ENCODE assay signal across 8 mouse cellular contexts in the genomic region with DNA sequence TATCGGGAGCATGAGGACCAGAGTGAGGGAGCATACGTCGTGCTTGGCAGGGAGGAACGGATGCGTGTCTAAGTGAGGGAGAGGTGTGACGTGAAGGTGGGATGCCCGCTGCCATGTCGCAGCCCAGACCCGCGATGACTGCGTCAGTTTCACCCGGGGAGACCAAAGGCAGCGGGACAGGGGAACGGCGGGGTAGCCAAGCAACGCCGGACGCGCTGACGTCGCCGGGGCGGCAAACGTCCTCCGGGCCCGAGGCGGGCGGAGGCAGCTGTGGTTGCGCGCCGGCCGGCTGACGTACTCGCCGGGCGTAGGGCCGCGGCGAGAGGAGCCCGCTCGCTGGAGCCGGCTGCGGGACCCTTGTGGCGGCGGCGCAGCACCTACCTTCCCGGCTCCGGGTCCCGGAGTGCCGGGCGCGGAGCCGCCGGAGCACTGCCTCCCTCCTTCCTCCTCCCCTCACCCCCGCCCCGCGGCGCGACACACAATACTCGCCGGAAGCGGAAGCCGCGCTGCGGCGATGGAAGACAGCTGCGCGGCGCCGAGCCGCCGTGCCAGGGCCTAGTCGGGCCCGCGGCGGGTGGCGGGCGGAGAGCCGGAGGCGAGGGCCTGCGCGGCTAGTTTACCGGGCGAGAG. TPM values are rescaled to one million over a fixed set of nuclear protein-coding genes. Genes with fewer than 3 reads are reported as not detected.
A peak's percentile ranks its signal among the peaks of the same experiment; 100 is the strongest.
DNase-seq lines count a peak whose midpoint lies in the region; ATAC-seq and TF ChIP-seq lines count a peak whose summit lies in the region.

No protein-coding gene starts in this region.

- WGBS in bone marrow, adult 2 months: under 1% methylated on average over 84 of the region's 84 CpGs
- 0% methylated on average over 18 of the region's 84 CpGs for WGBS in embryonic facial prominence, embryonic 14.5 days
- under 1% methylated on average over 82 of the region's 84 CpGs for WGBS in heart, adult 2 months
- under 1% methylated on average over 69 of the region's 84 CpGs for WGBS in limb, embryonic 12.5 days
- WGBS in midbrain, embryonic 14.5 days: under 1% methylated on average over 81 of the region's 84 CpGs

- peak; percentile 78 for DNase-seq in 416B (ENCODE audit: low read depth)
- peak; percentile 93 for DNase-seq in embryonic facial prominence, embryonic 14.5 days (ENCODE audit: low spot score)
- DNase-seq in heart, adult 2 months: peak; percentile 95
- DNase-seq in kidney, adult 8-10 months: peak; percentile 78 to 86
- peak; percentile 94 for DNase-seq in midbrain, embryonic 14.5 days
- peak; percentile 87 for DNase-seq in spleen, adult 12 weeks (ENCODE audit: low spot score)

- TF ChIP-seq EP300 in heart, adult 2 months (IDR thresholded peaks at IDR 0.05; ENCODE audit: insufficient read depth, low read depth, low read length): 0 out of 2 replicates have a peak, but pooled peaks have one; percentile 21

- H3K27me3 ChIP-seq in embryonic facial prominence, embryonic 14.5 days (replicated peaks; ENCODE audit: control insufficient read depth, insufficient read depth, low read length): no peaks in the 10 kb centered on the region
- H3K27me3 ChIP-seq in heart, adult 2 months (ENCODE audit: control insufficient read depth, insufficient read depth, low read length): no peaks in the 10 kb centered on the region
- no peaks in the 10 kb centered on the region for H3K27me3 ChIP-seq in limb, embryonic 12.5 days
- H3K27me3 ChIP-seq in midbrain, embryonic 14.5 days (ENCODE audit: control insufficient read depth, insufficient read depth, low read length): no peaks in the 10 kb centered on the region

- peaks cover 3% of the 10 kb centered on the region; the same call in 1 of the 2 replicates for H3K79me2 ChIP-seq in heart, adult 2 months (replicated peaks; ENCODE audit: control insufficient read depth, insufficient read depth, low read length)

- H3K4me1 ChIP-seq in bone marrow, adult 2 months (ENCODE audit: control insufficient read depth, insufficient read depth, low read length): peaks cover 13% of the 10 kb centered on the region
- peaks cover 14% of the 10 kb centered on the region for H3K4me1 ChIP-seq in embryonic facial prominence, embryonic 14.5 days (ENCODE audit: control insufficient read depth, insufficient read depth, low read length)
- peaks cover 11% of the 10 kb centered on the region for H3K4me1 ChIP-seq in heart, adult 2 months (ENCODE audit: control insufficient read depth, insufficient read depth, low read length)
- H3K4me1 ChIP-seq in limb, embryonic 12.5 days (replicated peaks): peaks cover 27% of the 10 kb centered on the region
- H3K4me1 ChIP-seq in midbrain, embryonic 14.5 days (ENCODE audit: control insufficient read depth, insufficient read depth, low read length): peaks cover 23% of the 10 kb centered on the region

- peak; percentile 81; the same call in 1 of the 2 replicates for TF ChIP-seq POLR2A in bone marrow, adult 2 months (IDR thresholded peaks at IDR 0.05; ENCODE audit: borderline replicate concordance, control insufficient read depth, low read depth, low read length)
- peak; percentile 47 for TF ChIP-seq POLR2A in heart, adult 2 months (IDR thresholded peaks at IDR 0.05; ENCODE audit: insufficient read depth, low read depth, low read length)

- peaks cover 43% of the 10 kb centered on the region for H3K36me3 ChIP-seq in embryonic facial prominence, embryonic 14.5 days (ENCODE audit: control insufficient read depth, insufficient read depth, low read length)
- H3K36me3 ChIP-seq in heart, adult 2 months (ENCODE audit: control insufficient read depth, insufficient read depth, low read length): peaks cover 10% of the 10 kb centered on the region
- peaks cover 42% of the 10 kb centered on the region for H3K36me3 ChIP-seq in limb, embryonic 12.5 days
- peaks cover 32% of the 10 kb centered on the region for H3K36me3 ChIP-seq in midbrain, embryonic 14.5 days (ENCODE audit: control insufficient read depth, insufficient read depth, low read length)

- peak overlapping the region; percentile 98 for H3K9ac ChIP-seq in embryonic facial prominence, embryonic 14.5 days (ENCODE audit: low read depth, low read length)
- H3K9ac ChIP-seq in heart, adult 2 months (ENCODE audit: low read depth, low read length): peak overlapping the region; percentile 96
- peak overlapping the region; percentile 91 for H3K9ac ChIP-seq in limb, embryonic 12.5 days (replicated peaks)
- peak overlapping the region; percentile 93 for H3K9ac ChIP-seq in midbrain, embryonic 14.5 days (replicated peaks; ENCODE audit: low read length)

- H3K27ac ChIP-seq in bone marrow, adult 2 months (ENCODE audit: control insufficient read depth, insufficient read depth, low read depth, low read length, poor library complexity): peak overlapping the region; percentile 95
- H3K27ac ChIP-seq in embryonic facial prominence, embryonic 14.5 days (replicated peaks; ENCODE audit: low read depth, low read length): peak overlapping the region; percentile 94
- peak overlapping the region; percentile 99 for H3K27ac ChIP-seq in heart, adult 2 months
- H3K27ac ChIP-seq in limb, embryonic 12.5 days: peak overlapping the region; percentile 93
- peak overlapping the region; percentile 97 for H3K27ac ChIP-seq in midbrain, embryonic 14.5 days (replicated peaks; ENCODE audit: low read depth, low read length)

- ATAC-seq in embryonic facial prominence, embryonic 14.5 days (ENCODE audit: low read depth): peak; percentile 95
- ATAC-seq in limb, embryonic 12.5 days (ENCODE audit: insufficient number of reproducible peaks, insufficient read depth, low FRiP score, low TSS enrichment, low read depth): peak; percentile 85
- peak; percentile 93 for ATAC-seq in midbrain, embryonic 14.5 days (ENCODE audit: low FRiP score, low TSS enrichment)

- no peaks in the 10 kb centered on the region for H3K9me3 ChIP-seq in embryonic facial prominence, embryonic 14.5 days (ENCODE audit: control insufficient read depth, low read length)
- no peaks in the 10 kb centered on the region for H3K9me3 ChIP-seq in limb, embryonic 12.5 days
- no peaks in the 10 kb centered on the region for H3K9me3 ChIP-seq in midbrain, embryonic 14.5 days (ENCODE audit: control insufficient read depth, low read length)

- H3K4me3 ChIP-seq in bone marrow, adult 2 months (replicated peaks; ENCODE audit: control insufficient read depth, low read depth, low read length): peak overlapping the region; percentile 97
- H3K4me3 ChIP-seq in embryonic facial prominence, embryonic 14.5 days (ENCODE audit: low read depth, low read length): peak overlapping the region; percentile 90
- peak overlapping the region; percentile 100 for H3K4me3 ChIP-seq in heart, adult 2 months
- peak overlapping the region; percentile 90 for H3K4me3 ChIP-seq in limb, embryonic 12.5 days (replicated peaks)
- H3K4me3 ChIP-seq in midbrain, embryonic 14.5 days (replicated peaks; ENCODE audit: low read depth, low read length): peak overlapping the region; percentile 90

- no peak; the same call in 1 of the 2 replicates for TF ChIP-seq CTCF in bone marrow, adult 2 months (IDR thresholded peaks at IDR 0.05; ENCODE audit: control insufficient read depth, insufficient read depth, low read length)
- no peak for TF ChIP-seq CTCF in heart, adult 2 months (IDR thresholded peaks at IDR 0.05)

- intact Hi-C loops in heart, adult 2 months (cut with DNase I): loop anchor here (10.0 kb wide), 1 partner anchor 1296 kb away; a partner anchor contains a TSS

- peak overlapping the region; percentile 94 for H3K4me2 ChIP-seq in embryonic facial prominence, embryonic 14.5 days (ENCODE audit: low read depth, low read length)
- peak overlapping the region; percentile 92 for H3K4me2 ChIP-seq in limb, embryonic 12.5 days
- H3K4me2 ChIP-seq in midbrain, embryonic 14.5 days (ENCODE audit: low read length): peak overlapping the region; percentile 89

RNA-seq across cellular contexts. Expression of a gene that starts 1.0 kb away (rescaled TPM):
- polyA plus RNA-seq in bone marrow, adult 2 months (2011; ENCODE audit: insufficient read depth, insufficient read length, low replicate concordance, missing spikeins): 23.5 and 42.2 TPM in 2 replicates
- polyA plus RNA-seq in embryonic facial prominence, embryonic 14.5 days (2014; fragmentation: Nextera tagmentation; extraction: Ambion mirVana): 10.6 and 12.4 TPM in 2 replicates
- 1 to 10 TPM; 6.7 to 7.6 TPM for total RNA-seq in heart, adult 2 months (2021)
- 6.0 and 8.7 TPM in 2 replicates for polyA plus RNA-seq in heart, adult 2 months (2012; rRNA removed)
- 23.5 and 23.6 TPM in 2 replicates for polyA plus RNA-seq in limb, embryonic 12.5 days (2016; fragmentation: Nextera tagmentation; extraction: Ambion mirVana)
- 18.3 and 21.7 TPM in 2 replicates for polyA plus RNA-seq in midbrain, embryonic 14.5 days (2014; fragmentation: Nextera tagmentation; extraction: Ambion mirVana)

RNA-seq across cellular contexts. Expression of a gene that starts 13.2 kb away (rescaled TPM):
- polyA plus RNA-seq in bone marrow, adult 2 months (2011; ENCODE audit: insufficient read depth, insufficient read length, low replicate concordance, missing spikeins): 53.7 and 117 TPM in 2 replicates
- polyA plus RNA-seq in embryonic facial prominence, embryonic 14.5 days (2014; fragmentation: Nextera tagmentation; extraction: Ambion mirVana): 95.5 and 103 TPM in 2 replicates
- total RNA-seq in heart, adult 2 months (2021): 10 to 100 TPM; 35.5 to 43.8 TPM
- polyA plus RNA-seq in heart, adult 2 months (2012; rRNA removed): 49.8 and 59.1 TPM in 2 replicates
- 95.8 and 107 TPM in 2 replicates for polyA plus RNA-seq in limb, embryonic 12.5 days (2016; fragmentation: Nextera tagmentation; extraction: Ambion mirVana)
- polyA plus RNA-seq in midbrain, embryonic 14.5 days (2014; fragmentation: Nextera tagmentation; extraction: Ambion mirVana): 136 and 164 TPM in 2 replicates

RNA-seq across cellular contexts. Expression of a gene that starts 15.2 kb away (rescaled TPM):
- polyA plus RNA-seq in bone marrow, adult 2 months (2011; ENCODE audit: insufficient read depth, insufficient read length, low replicate concordance, missing spikeins): not detected in 2 replicates
- not detected in 2 replicates for polyA plus RNA-seq in embryonic facial prominence, embryonic 14.5 days (2014; fragmentation: Nextera tagmentation; extraction: Ambion mirVana)
- total RNA-seq in heart, adult 2 months (2021): not detected
- polyA plus RNA-seq in heart, adult 2 months (2012; rRNA removed): not detected in 2 replicates
- not detected in 2 replicates for polyA plus RNA-seq in limb, embryonic 12.5 days (2016; fragmentation: Nextera tagmentation; extraction: Ambion mirVana)
- 0.25 TPM in 1 of 2 replicates, not detected in the other for polyA plus RNA-seq in midbrain, embryonic 14.5 days (2014; fragmentation: Nextera tagmentation; extraction: Ambion mirVana)

RNA-seq across cellular contexts. Expression of a gene that starts 54.9 kb away (rescaled TPM):
- not detected in 2 replicates for polyA plus RNA-seq in bone marrow, adult 2 months (2011; ENCODE audit: insufficient read depth, insufficient read length, low replicate concordance, missing spikeins)
- not detected in 2 replicates for polyA plus RNA-seq in embryonic facial prominence, embryonic 14.5 days (2014; fragmentation: Nextera tagmentation; extraction: Ambion mirVana)
- not detected for total RNA-seq in heart, adult 2 months (2021)
- not detected in 2 replicates for polyA plus RNA-seq in heart, adult 2 months (2012; rRNA removed)
- not detected in 2 replicates for polyA plus RNA-seq in limb, embryonic 12.5 days (2016; fragmentation: Nextera tagmentation; extraction: Ambion mirVana)
- not detected in 2 replicates for polyA plus RNA-seq in midbrain, embryonic 14.5 days (2014; fragmentation: Nextera tagmentation; extraction: Ambion mirVana)

Comparison
In these comparisons a context has a peak if more than half of its experiments do, and no peak if none do; other contexts are left out.
1. Peak in every context shown above with its lines: DNase-seq, ATAC-seq, H3K4me3 ChIP-seq and H3K27ac ChIP-seq.